Mouse (Mus musculus) cerebral cortex, adult 2 months (tissue): ENCODE data around the gene Rdh12.

Experiments used
- WGBS: fragments of 180-500 bp; shearing (Covaris S2); methylation state at CpG from one replicate; pipeline ENCODE4 v1.1.7; 2018; 5-methylcytosine and 5-hydroxymethylcytosine counted together

The Rdh12 gene

GRCm38 (mm10) chr12:79208703-79209464, at the start of gene Rdh12:
Rdh12 (plus strand) TSS chr12:79208914.
- WGBS, result 3% methylated on average over 13 of the region's 13 CpGs

GRCm38 (mm10) chr12:79162876-79163275, 45.8 kb upstream of the Rdh12 start:
- WGBS, result 95% methylated on average over 3 of the region's 3 CpGs

DNA sequence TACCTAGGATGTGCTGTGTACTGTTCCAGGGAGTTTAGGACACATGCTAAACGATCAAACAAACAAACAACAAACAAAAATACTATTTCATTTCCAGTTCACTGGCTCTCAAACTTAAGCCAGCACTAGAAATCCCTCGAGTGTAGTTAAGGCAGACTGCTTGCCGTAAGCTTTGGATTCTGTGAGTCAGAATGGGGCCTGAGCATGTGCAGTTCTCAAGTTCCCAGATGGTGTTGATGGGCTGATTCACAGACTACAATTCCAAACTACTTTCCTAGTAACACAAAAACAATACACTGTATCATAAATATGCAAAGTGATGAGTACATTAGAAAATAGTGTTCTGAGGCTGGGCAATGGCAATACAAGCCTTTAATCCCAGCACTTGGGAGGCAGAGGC, 38.3 kb upstream of the Rdh12 start:
- WGBS, result 44% methylated on average over 3 of the region's 3 CpGs

- WGBS, result 16% methylated on average over 12 of the region's 12 CpGs
Observed at GRCm38 (mm10) chr12:79171269-79171995, 37.3 kb upstream of the Rdh12 start.

GRCm38 (mm10) chr12:79172019-79172941, 36.4 kb upstream of the Rdh12 start, which contains the start of gene Vti1b:
Vti1b (minus strand) TSS chr12:79172667.
- under 1% methylated on average over 72 of the region's 73 CpGs for WGBS

GRCm38 (mm10) chr12:79173721-79174120, 35.0 kb upstream of the Rdh12 start:
- WGBS, result 89% methylated on average over 5 of the region's 5 CpGs

GRCm38 (mm10) chr12:79175998-79176397, 32.7 kb upstream of the Rdh12 start:
- WGBS, result 96% methylated on average over 5 of the region's 5 CpGs

- WGBS, result 77% methylated on average over 4 of the region's 6 CpGs
Observed at GRCm38 (mm10) chr12:79185160-79185559, 23.6 kb upstream of the Rdh12 start.

DNA sequence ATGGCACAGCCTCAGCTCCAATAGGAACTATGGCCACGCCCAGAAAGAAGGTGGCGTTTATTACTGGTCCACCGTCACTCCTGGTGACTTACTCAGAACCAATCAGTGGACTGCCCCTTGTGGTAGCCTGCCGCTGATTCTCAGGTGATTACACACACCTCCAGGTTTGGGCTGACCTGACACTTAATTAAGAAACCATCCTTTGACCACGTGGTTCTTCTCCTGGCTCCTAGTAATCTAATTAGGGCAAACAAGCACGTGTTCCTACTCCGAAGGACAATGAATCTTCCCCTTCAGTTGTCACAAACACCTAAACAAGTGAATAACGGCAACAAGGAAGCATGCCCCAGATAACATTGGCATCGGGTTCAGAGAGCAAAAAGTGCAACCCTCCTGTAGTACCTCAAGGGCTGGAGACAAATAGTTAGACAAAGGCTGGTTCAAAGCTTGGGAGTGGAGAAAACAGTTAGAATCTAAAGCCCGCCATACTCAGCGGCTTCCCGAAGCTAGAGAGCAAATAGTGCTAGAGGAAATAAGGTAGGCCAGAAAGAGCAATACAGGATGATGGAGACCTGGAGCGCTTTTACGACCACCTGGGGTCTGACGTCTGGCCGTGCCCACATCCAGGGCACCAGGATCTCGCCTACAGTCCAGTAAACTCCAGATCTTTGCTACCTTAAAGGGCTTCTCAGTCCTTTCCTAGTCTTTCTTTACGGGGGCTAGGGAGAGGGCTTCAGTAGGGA, 17.6 kb upstream of the Rdh12 start:
- 2% methylated on average over 18 of the region's 18 CpGs for WGBS

- WGBS, result 6% methylated on average over 14 of the region's 14 CpGs
Observed at GRCm38 (mm10) chr12:79191701-79192100, 17.0 kb upstream of the Rdh12 start.

GRCm38 (mm10) chr12:79192193-79192592, 16.5 kb upstream of the Rdh12 start, which contains the start of gene Rdh11:
Rdh11 (minus strand) TSS chr12:79192293.
- 67% methylated on average over 6 of the region's 6 CpGs for WGBS

- WGBS, result 1% methylated on average over 3 of the region's 3 CpGs
Observed at GRCm38 (mm10) chr12:79193441-79193840, 15.3 kb upstream of the Rdh12 start.

- 88% methylated on average over 5 of the region's 5 CpGs for WGBS
Observed at GRCm38 (mm10) chr12:79197105-79197504, 11.6 kb upstream of the Rdh12 start.

DNA sequence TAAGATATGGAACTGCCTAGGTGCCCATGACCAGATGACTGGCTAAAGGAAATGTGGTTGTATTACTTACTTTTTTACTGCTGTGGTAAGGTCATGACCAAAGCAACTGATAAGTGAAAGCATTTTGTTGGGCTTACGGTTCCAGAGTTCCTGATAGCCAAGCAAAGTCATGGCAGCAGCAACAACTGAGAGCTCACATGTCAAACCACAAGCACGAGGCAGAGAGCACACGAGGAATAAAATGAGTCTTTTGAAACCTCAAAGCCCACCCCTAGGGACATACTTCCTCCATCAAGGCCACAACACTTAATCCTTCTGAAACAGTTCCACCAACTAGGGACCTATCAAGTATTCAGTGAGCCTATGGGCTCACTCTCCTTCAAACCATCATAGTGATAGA, 6.8 kb upstream of the Rdh12 start:
- 88% methylated on average over 3 of the region's 3 CpGs for WGBS

DNA sequence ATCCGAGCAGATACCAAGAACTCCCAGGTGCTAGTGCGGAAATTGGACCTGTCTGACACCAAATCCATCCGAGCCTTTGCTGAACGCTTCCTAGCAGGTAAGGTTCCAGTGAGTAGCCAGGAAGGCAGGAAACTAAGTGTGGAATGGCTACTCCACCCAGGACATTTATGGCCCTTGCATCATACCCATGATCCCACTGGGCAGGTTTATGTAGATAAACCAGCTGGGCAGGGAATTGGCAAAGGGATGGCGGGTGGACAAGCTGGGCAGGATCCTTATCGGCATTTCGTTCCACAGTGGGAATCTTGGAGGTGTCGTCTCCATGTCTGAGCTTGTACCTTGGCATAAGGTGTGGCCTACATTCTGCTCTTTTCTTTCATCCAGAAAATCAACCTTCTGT, 2.7 kb downstream of the Rdh12 start:
- WGBS, result 93% methylated on average over 8 of the region's 8 CpGs

GRCm38 (mm10) chr12:79217511-79217910, 8.8 kb downstream of the Rdh12 start:
- 78% methylated on average over 5 of the region's 5 CpGs for WGBS

DNA sequence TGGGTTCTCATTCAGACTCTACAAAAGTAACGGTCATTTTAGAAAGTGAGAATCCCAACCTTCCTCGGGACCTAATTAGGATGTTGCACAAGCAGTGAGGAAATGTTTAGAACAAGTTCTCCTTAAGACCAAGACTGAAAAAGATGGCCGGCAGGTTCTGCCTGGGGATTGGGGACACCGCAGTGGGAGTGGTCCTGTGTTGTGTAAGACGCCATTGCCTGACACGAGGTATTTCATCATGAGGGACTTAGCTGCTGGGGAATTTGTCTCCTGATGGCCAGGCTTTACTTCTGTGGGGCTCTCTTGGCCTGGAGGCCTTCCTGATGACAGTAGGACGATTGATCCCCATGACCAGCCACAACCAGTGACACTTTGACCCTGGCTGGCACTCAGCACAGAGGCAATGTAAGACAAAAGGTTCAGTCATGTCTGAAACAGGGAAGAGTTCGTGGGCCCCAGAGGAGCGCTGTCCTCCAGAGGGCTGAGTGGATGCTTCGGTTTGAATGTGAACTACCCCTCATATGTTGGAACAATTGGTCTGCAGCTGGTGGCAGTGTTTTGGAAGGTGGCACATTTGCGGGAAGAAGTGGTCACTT, 26.9 kb downstream of the Rdh12 start:
- 84% methylated on average over 11 of the region's 11 CpGs for WGBS

DNA sequence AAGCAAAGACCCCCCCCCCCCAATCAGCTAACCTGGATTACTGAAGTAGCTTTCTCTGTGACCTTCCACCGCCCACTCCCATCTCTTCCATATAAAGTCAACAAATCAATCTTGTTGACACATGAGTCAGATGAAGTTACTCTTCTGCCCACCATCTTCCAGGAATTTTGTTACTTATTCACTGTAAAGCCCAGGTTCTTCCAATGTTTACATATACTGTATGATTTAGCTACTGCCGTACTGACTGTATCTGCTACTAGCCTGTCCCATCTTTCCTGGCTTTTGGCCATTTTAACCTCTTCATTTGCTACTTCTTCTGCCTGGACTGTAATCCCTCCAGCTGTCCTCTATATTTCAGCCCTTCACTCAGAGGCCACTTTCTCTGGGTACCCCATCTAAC, 33.3 kb downstream of the Rdh12 start:
- 88% methylated on average over 2 of the region's 2 CpGs for WGBS

DNA sequence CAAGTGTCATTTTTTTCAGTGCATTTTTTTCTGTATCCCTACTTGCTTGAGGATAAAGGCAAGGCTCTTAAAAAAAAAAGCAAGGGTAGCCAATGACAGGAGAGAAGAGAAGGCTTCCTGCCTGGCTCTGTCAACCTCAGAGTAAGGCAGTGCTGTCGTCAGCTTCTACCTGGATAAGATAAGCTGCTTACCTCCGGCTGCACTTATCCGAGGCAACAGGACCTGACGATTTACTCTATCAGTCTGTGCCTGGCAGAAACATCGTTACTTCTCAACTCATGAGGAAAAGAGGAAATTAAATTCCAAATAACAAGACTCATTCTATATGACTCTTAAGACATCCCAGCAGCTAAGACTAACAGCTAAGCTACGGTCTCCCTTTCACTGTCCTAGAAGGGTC, 34.2 kb downstream of the Rdh12 start:
- 97% methylated on average over 6 of the region's 6 CpGs for WGBS

GRCm38 (mm10) chr12:79248110-79248509, 39.4 kb downstream of the Rdh12 start:
- WGBS, result 92% methylated on average over 3 of the region's 3 CpGs
